Mouse (Mus musculus) brain, embryonic 14.5 days (tissue): ENCODE measurements at regions not wholly inside any gene's neighbourhood (a gene's known extent, or its start where the extent isn't known, plus 50 kb on each side); places are given as distances from the start of the nearest gene placed in this dataset.

Source experiments
- DNase-seq: peaks from one replicate; pipeline ENCODE4 v3.0.0-alpha.2; 2011; ENCODE audit warnings: low read depth
- CTCF ChIP-seq: fragments of 200-500 bp; IDR thresholded peaks from 2 replicates; pipeline ENCODE4 v1.5.1; 2012; ENCODE audit warnings: inconsistent platforms, mild to moderate bottlenecking, moderate library complexity, borderline replicate concordance; ENCODE audit not compliant: insufficient read depth, insufficient read length; ENCODE audit errors: extremely low read depth
- POLR2A ChIP-seq: fragments of 200-500 bp; IDR thresholded peaks from 2 replicates; pipeline ENCODE4 v1.6.1; 2012; ENCODE audit warnings: mild to moderate bottlenecking, inconsistent platforms, borderline replicate concordance; ENCODE audit not compliant: poor library complexity, insufficient read depth, insufficient read length, severe bottlenecking; ENCODE audit errors: extremely low read depth

DNA sequence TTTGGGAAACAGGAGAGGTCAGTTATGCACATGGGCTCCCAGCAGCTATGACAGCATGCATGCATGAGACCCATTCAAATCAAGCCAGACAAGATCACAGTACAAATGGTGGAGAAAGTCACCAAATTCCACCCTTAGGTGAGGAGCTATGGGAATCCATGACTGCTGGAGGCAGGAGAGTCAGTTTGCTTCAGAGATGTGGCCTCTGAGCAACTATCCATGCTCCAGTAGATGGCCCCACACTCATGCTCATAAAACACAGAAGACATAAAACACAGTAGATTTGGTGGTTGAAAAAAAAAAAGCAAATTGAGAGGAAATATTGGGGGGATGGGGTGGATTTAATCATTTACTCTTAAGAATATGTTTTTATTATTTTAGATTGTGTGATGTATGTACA, 159.2 kb upstream of the Plxnc1 start:
- peak; percentile 55 for DNase-seq
- TF ChIP-seq CTCF, result peak; percentile 30; the same call in 1 of the 2 replicates
- TF ChIP-seq POLR2A, result no peak

DNA sequence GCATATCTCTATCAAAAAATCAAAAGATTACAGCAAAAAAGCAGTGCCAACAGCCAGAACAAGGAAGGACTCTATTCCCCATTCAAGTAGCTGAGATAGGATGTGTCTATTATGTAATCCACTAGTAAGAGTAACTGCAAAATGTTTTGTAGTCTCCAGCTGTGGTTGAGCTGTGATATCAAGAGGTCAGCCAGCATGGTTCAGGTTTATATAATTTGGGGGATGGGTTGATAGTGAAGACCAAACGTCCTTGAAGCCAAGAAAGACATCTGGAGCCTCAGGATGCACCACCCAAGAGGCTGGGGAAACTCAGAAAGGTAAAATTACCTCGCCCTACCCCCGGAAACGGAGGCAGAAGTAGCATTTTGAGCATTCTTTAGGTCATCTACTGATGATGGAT, 158.3 kb upstream of the Plxnc1 start:
- no peak for TF ChIP-seq POLR2A
- no peak for TF ChIP-seq CTCF
- no peak for DNase-seq

DNA sequence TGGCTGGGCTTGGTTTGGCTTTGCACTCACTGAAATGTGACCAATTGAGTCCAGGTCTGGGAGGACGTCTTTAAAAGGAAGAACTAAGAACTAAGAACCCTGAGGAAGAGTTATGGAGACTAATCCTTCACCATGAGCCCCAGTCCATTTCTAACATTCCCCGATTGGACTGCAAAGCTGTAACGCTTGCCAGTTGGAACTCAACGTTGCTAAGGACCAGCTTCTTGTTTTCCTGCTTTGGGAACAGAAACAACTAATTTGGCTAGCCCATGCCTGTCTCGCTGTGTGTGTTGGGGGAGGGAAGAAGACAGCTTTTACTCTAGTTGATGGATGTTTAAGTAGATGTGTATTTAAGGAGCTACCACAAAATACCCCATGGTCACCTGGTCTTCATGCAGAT, 155.3 kb upstream of the Plxnc1 start:
- TF ChIP-seq POLR2A (no peak), CTCF (no peak)
- peak; percentile 41 for DNase-seq

DNA sequence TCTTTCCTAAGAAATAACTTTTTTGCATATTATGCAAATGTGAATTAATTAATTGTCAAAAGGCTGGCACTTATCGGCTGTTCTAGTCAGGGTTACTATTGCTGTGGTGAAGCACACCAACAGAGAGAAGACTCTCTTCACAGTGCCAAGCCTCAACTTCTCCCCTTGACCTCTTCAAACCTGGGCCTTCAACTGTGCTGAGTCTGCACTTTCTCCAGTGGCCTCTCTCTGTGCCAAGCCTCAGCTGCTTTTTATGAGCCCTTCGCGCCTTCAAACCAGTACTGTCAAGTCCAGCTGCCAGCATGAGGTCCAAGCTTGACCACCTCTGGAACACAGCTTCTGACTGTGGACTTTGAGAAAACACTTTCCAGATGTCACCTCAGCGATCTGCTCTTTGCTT, 151.2 kb upstream of the Plxnc1 start:
- TF ChIP-seq CTCF (no peak), POLR2A (no peak)
- no peak for DNase-seq

DNA sequence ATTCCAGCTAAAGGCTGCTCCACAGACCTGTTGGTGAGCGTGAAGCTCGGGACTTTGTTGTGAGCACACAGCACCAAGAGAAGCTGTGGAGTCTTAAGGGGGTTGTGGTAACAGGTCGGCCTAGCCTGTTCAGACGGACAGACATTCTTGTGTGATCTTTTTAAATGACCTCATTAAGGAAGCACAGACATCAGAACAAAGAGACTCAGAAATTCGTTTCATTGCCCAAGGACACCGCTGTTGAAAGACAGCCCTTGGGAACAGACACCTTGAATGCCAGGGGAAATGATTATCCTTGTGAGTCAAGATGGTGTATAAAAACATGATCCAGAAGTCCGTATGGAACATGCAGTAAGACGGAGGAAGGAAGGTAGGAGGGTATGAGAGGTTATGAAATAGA, 150.1 kb upstream of the Plxnc1 start:
- TF ChIP-seq POLR2A (no peak), CTCF (no peak)
- no peak for DNase-seq

DNA sequence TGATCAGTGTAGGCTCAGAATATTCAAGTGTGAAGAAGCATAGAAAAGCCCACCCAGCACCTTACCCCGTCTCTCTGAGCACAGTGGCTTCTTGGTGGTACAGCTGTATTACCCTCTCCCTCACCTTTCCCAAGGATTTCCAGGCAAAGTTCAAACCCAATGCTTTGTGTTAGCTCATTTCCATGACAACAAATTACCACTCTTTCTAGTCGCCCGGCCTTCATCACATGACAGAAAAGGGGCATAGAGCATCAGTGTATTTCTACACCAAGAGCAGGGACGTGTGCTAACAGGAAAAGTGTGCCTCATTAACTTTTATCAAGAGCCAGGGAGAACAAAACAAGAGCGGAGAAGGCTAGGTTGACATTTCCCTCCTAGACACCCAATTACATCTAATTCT, 148.6 kb upstream of the Plxnc1 start:
- TF ChIP-seq CTCF (no peak), POLR2A (no peak)
- DNase-seq, result peak; percentile 54

DNA sequence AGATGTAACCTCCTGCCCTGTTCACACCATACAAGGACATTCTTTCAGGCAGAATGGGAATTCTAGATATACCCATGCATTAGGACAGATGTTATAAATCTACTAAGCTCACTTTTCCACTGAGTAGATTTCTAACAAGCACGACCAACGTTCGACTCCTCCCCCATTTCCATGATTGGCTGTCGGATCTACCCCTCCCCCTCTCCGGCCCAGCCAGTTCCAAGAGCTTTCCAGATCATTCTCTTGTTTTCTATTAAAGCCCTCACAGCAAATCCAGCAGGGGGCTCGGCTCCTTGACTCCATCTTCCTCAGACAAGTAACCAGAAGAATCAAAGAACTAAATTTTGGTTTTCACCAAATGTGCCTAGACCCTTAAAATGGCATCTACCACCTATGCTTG, 146.5 kb upstream of the Plxnc1 start:
- TF ChIP-seq CTCF (no peak), POLR2A (no peak)
- DNase-seq, result no peak

DNA sequence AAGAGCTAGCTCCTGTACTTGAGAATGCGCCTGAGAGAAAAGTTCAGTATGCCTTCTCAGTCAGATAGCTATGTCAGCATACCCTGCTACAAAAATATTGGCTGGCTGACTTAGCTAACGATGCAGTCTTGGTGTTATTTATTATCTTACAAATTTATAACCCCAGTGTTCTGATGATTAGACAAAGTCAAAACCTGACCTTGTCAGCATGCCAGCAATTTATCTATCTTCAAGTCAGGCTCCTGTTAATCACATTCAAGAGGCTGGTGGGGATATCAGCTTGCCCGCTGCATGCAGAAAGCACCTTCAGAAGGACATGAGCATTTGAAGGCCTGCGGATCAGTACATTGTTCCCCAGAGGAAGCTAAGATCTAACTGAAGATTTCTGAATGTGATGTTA, 146.0 kb upstream of the Plxnc1 start:
- no peak for TF ChIP-seq POLR2A
- TF ChIP-seq CTCF, result no peak
- no peak for DNase-seq

DNA sequence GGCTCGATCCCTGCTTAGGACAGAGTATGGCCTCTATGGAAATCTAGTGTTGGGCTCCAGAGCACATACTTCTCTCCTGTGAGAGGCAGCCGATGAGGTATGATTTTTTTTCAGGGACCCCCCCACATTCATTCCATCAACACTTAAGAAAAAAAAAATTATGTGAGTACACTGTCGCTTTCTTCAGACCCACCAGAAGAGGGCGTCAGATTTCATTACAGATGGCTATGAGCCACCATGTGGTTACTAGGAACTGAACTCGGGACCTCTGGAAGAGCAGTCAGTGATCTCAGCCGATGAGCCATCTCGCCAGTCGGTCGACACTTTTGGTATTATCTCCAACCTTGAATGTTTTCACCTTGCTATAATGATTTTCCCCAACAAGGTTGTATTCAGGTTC, 145.4 kb upstream of the Plxnc1 start:
- TF ChIP-seq POLR2A, result no peak
- no peak for DNase-seq

DNA sequence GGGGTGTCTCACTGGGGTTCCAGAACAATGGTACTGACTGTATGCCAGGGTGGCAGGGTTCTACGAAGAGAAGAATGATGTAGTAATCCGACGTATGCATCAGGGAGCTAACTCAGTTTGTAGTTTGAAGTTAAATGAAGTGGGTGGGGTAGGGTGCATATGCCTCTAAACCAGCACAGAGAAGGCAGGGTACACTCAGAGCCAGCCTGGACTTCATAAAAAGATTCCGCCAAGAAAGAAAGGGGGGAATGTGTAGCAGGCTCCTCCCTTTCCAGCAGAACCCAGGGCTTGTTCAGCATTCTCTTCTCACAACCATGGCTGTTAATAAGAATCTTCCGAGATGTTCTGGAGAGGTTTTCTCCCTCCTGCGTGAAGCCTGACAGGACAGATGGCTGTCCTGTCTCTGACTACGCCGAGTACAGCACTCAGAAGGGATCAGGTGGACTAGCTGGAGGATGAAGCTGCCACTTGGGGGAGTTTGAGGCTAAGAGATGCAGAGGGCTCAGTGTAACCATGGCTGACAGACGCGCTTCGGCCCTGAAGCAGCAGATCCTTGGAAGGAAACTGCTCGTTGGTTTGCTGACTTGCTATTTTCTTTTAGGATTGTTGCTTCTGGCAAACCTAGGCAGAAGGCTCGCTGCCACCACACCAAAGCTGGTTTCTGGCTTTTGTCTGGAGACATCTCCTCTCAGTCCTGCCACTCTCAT, 143.4 kb upstream of the Plxnc1 start:
- peak; percentile 93 for DNase-seq
- TF ChIP-seq CTCF (peak; percentile 76), POLR2A (no peak)

DNA sequence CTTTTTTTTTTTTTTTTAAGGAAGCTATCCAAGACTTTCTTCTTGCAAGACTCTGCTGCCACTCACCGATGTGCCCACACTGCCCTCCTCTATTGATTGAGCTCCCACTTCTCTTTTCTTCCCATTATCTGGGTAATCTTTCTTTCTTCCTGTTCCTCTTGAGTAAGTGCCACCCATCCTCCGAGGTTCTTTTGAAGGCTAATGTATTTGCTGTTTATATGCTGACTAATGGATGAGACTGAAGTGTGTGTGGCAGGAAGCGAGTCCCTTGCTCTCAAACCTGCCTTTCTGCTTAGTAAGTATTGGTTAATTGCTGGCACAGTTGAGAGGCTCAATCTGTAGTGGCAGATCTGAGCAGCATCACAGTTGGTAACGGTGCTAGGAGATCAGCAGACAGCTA, 142.1 kb upstream of the Plxnc1 start:
- no peak for TF ChIP-seq POLR2A
- TF ChIP-seq CTCF, result no peak
- DNase-seq, result peak; percentile 57

DNA sequence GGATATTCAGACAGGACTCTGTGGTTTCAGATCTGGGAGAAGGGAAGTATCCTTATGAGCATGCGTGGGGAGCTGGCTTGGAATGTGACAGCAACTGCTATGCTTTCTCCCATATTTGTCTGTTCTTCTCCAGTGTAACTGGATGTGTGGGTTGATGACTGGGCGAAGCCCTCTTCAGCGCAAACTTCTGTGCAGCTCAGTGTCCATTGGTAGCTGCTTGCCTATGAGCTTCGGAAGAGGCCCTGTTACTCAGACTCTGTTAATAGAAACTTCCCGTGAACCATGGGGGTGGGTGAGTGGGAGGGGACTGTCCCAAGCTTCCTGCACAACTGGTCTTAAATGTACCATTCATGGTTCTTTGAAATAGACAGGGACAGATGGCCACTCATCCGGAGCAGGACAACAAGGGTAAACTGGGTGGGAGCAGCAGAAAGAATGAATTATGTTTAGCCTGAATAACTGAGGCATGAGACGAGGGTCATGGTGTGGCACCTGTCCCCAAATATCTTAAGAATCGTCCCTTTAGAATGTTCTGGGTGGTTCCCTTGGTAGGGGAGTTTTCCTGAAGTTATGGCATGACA, 141.1 kb upstream of the Plxnc1 start:
- no peak for TF ChIP-seq POLR2A
- TF ChIP-seq CTCF, result no peak
- no peak for DNase-seq

DNA sequence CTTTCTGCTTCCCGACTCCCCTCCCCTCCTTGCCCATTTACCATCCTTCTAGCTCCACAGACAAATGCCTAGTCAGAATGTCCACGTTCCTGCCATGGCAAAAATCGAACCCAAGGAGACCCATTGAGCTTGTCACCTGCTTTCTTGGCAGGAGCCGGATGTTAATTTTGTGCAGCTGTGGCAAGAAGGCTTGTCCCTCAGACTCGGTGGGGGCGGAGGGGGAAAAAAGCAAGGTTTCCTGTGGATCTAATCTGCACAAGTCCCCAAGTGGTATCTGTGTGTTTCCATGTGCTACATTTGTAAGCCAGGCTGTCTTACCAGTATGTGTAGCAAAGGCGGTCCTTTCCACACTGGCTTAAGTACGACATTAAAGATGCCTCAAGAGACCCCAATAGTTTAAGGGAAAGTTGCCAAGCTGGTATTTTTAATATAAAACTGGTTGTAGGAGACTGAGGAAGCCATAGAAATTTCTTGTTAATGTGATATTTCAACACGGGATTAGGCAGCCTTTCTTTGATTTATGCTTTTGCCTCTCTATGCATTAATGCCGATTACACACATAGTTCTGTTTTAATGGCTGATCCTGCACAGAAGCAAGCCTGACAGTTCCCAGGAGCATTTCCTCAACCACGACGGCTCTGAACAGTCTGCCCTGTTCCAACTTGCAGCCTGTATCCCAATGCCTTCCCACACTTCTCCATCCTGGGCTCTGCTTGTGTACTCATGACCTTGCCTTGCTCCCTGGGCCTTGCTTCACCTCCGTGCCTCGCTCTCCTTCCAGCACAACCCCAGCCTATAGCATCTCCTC, 138.9 kb upstream of the Plxnc1 start:
- peak; percentile 38 for DNase-seq
- TF ChIP-seq POLR2A, result no peak
- no peak for TF ChIP-seq CTCF
